Mouse (Mus musculus): ENCODE results near the gene Dgkz. TPM values are rescaled to one million over a fixed set of nuclear protein-coding genes. Genes with fewer than 3 reads are reported as not detected.

Dgkz gene
- polyA plus RNA-seq, 1 experiment, result 47.1 TPM

DNA sequence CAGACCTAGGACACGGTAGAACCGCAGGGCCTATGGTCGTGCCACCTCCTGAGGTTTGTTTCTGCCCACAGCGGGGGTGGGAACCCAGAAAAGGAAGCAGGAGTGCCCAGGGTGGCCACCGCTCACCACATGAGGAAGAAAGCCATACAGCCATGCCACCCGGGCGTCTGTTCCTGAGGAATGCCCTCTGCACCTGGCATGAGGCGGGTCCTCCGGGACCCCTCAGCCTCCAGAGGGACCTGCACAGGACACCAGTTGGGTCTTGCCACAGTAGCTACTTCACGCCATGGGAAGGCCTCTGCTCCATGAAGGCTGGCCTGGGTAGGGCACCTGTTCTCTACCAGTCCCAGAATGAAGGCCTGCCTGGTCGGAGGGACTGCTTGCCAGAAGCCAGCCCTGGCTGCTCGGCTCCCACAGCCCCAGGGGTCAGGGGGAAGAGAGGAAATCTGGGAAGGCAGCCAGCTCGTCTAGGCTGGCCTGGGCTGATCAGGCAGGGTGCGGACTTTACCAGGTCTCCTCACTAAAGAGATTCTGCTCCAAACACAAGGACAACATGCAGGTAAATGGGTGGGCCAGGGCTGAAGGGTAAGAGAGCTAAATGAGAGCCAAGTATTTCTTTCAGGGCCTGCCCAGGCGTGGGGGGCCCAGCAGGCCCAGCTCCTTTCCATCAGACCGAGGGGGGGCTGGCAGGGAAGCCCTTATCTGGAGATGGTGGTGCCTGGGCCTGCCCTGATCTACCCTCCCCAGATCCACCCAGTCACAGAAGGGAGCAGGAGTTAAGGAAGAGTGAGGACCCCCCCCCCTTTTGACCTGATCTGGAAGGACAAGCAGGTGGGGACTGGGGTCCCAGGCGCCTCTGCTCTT, 26.0 kb downstream of the Dgkz start:
- TF ChIP-seq MYOG (IDR thresholded peaks at IDR 0.05; ENCODE audit: control insufficient read depth, extremely low read depth, insufficient read length), result no peak
- TF ChIP-seq CTCF (IDR thresholded peaks at IDR 0.05; ENCODE audit: control insufficient read depth, insufficient read depth, insufficient read length), result no peak
- no peak for TF ChIP-seq MYOD1 (IDR thresholded peaks at IDR 0.05; ENCODE audit: control insufficient read depth, insufficient read length, low read depth)
- TF ChIP-seq USF1 (IDR thresholded peaks at IDR 0.05; ENCODE audit: low read depth), result no peak
- TF ChIP-seq MAX (IDR thresholded peaks at IDR 0.05), result no peak
- TF ChIP-seq FOSL1 (IDR thresholded peaks at IDR 0.05; ENCODE audit: insufficient read depth, low read length, poor library complexity, severe bottlenecking), result no peak
- TF ChIP-seq CEBPB (IDR thresholded peaks at IDR 0.05; ENCODE audit: low read depth), result no peak

DNA sequence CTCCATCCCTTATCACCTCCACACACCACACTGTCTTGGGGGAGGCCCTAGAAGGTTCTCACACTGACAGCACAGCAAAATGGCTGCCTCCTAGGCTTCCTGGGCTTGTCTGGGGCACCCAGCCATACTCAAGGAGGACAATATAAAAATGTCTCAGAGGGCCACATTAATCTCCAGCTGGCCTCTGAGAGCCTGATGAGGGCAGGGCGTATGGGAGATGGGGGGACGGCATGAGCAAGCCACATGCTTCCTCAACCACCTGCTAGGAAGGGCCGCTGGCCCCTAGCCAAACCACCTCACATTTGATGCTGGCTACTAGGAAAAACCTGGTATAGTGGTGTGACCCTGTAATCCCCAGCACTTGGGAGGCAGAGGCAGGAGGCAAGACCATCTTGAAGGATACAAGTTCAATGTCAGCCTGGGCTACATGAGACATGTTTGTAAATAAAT, 26.8 kb downstream of the Dgkz start:
- Histone ChIP-seq H3ac (ENCODE audit: control insufficient read depth, insufficient read length, low read depth) (no peak overlapping the region), H3K79me2 (ENCODE audit: control insufficient read depth, insufficient read depth) (peaks cover 76% of the 10 kb centered on the region), H3K36me3 (ENCODE audit: control insufficient read depth, insufficient read depth) (no peaks in the 10 kb centered on the region), H3K4me3 (ENCODE audit: insufficient read depth, poor library complexity, severe bottlenecking) (no peak overlapping the region), H3K79me3 (ENCODE audit: low read depth) (peaks cover 19% of the 10 kb centered on the region), H3K27me3 (ENCODE audit: control insufficient read depth, insufficient read depth, insufficient read length) (no peaks in the 10 kb centered on the region)
- TF ChIP-seq MYOG (IDR thresholded peaks at IDR 0.05; ENCODE audit: control insufficient read depth, extremely low read depth, insufficient read length) (no peak), MAX (IDR thresholded peaks at IDR 0.05) (no peak), CTCF (IDR thresholded peaks at IDR 0.05; ENCODE audit: control insufficient read depth, insufficient read depth, insufficient read length) (no peak), MYOD1 (IDR thresholded peaks at IDR 0.05; ENCODE audit: control insufficient read depth, insufficient read length, low read depth) (no peak), USF1 (IDR thresholded peaks at IDR 0.05; ENCODE audit: low read depth) (no peak), FOSL1 (IDR thresholded peaks at IDR 0.05; ENCODE audit: insufficient read depth, low read length, poor library complexity, severe bottlenecking) (no peak), CEBPB (IDR thresholded peaks at IDR 0.05; ENCODE audit: low read depth) (no peak)

More for the DNA sequence above, 26.0 kb downstream of the Dgkz start:
- Histone ChIP-seq H3K36me3 (ENCODE audit: control insufficient read depth, insufficient read depth) (no peaks in the 10 kb centered on the region), H3ac (ENCODE audit: control insufficient read depth, insufficient read length, low read depth) (no peak overlapping the region), H3K27me3 (ENCODE audit: control insufficient read depth, insufficient read depth, insufficient read length) (no peaks in the 10 kb centered on the region), H3K79me2 (ENCODE audit: control insufficient read depth, insufficient read depth) (peaks cover 80% of the 10 kb centered on the region), H3K79me3 (ENCODE audit: low read depth) (peaks cover 19% of the 10 kb centered on the region), H3K4me3 (ENCODE audit: insufficient read depth, poor library complexity, severe bottlenecking) (no peak overlapping the region)

DNA sequence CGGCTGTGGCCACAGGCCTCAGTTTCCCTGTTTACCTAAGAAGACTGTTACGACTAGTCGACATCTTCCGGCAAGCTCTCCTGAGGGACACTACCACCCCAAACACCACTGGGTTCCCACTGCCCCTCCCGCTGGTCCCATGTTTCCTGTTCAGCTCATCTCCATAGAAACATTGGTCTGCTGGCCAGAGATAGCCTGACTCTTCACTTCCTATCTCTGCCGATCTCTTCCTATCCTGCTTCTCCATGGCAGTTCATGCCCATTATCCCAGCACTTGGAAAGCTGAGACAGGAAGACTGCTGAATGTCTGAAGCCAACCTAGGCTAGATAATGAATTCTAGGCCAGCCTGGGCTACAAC, 27.5 kb downstream of the Dgkz start:
- Histone ChIP-seq H3K4me3 (ENCODE audit: insufficient read depth, poor library complexity, severe bottlenecking) (no peak overlapping the region), H3ac (ENCODE audit: control insufficient read depth, insufficient read length, low read depth) (peak overlapping the region; percentile 33), H3K79me3 (ENCODE audit: low read depth) (peaks cover 19% of the 10 kb centered on the region), H3K27me3 (ENCODE audit: control insufficient read depth, insufficient read depth, insufficient read length) (no peaks in the 10 kb centered on the region), H3K36me3 (ENCODE audit: control insufficient read depth, insufficient read depth) (no peaks in the 10 kb centered on the region), H3K79me2 (ENCODE audit: control insufficient read depth, insufficient read depth) (peaks cover 72% of the 10 kb centered on the region)
- no peak for TF ChIP-seq CTCF (IDR thresholded peaks at IDR 0.05; ENCODE audit: control insufficient read depth, insufficient read depth, insufficient read length)
- no peak for TF ChIP-seq MYOG (IDR thresholded peaks at IDR 0.05; ENCODE audit: control insufficient read depth, extremely low read depth, insufficient read length)
- TF ChIP-seq MYOD1 (IDR thresholded peaks at IDR 0.05; ENCODE audit: control insufficient read depth, insufficient read length, low read depth), result no peak
- no peak for TF ChIP-seq USF1 (IDR thresholded peaks at IDR 0.05; ENCODE audit: low read depth)
- no peak for TF ChIP-seq CEBPB (IDR thresholded peaks at IDR 0.05; ENCODE audit: low read depth)
- TF ChIP-seq MAX (IDR thresholded peaks at IDR 0.05), result no peak
- no peak for TF ChIP-seq FOSL1 (IDR thresholded peaks at IDR 0.05; ENCODE audit: insufficient read depth, low read length, poor library complexity, severe bottlenecking)

DNA sequence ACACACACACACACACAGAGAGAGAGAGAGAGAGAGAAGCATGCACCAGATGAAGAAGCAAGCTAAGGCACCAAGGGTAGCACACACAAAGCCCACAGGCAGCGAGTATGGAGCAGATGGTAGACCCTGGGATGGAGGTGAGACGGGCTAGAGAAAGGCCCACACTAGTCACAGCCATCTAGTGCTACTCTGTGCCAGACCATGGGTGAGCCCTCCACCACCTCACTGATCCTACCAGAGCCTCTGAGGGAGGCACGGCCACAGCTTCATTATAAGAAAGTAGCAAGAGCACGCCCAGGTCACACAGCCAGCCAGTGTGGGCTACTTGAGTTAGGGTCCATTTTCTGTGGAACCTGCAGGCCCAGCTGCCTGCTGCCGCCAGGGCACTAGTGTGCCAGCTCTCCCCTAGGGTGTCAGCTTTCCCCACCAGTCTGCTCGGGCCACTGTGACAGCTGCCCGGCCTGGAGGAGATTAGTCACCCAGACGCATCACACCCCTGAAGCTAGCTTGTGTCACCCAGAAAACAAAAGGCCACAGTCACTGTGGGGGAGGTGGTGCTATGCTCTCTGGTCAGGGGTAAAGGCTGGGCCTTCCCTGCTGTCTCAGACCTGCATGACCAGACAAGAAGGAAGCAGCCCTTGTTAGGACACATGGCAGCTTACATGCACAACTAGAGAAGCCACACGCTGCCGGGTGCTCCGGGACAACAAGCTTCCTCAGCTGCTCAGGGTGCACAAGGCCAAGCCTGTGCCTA, 28.1 kb downstream of the Dgkz start:
- H3K27me3 ChIP-seq (ENCODE audit: control insufficient read depth, insufficient read depth, insufficient read length), result no peaks in the 10 kb centered on the region
- H3K4me3 ChIP-seq (ENCODE audit: insufficient read depth, poor library complexity, severe bottlenecking), result no peak overlapping the region
- TF ChIP-seq CTCF (IDR thresholded peaks at IDR 0.05; ENCODE audit: control insufficient read depth, insufficient read depth, insufficient read length), result no peak
- TF ChIP-seq MYOD1 (IDR thresholded peaks at IDR 0.05; ENCODE audit: control insufficient read depth, insufficient read length, low read depth), result peak; percentile 94
- TF ChIP-seq MAX (IDR thresholded peaks at IDR 0.05), result peak; percentile 86
- H3K36me3 ChIP-seq (ENCODE audit: control insufficient read depth, insufficient read depth), result no peaks in the 10 kb centered on the region
- H3K79me2 ChIP-seq (ENCODE audit: control insufficient read depth, insufficient read depth), result peaks cover 70% of the 10 kb centered on the region
- peak overlapping the region; percentile 33 for H3ac ChIP-seq (ENCODE audit: control insufficient read depth, insufficient read length, low read depth)
- H3K79me3 ChIP-seq (ENCODE audit: low read depth), result peaks cover 19% of the 10 kb centered on the region

DNA sequence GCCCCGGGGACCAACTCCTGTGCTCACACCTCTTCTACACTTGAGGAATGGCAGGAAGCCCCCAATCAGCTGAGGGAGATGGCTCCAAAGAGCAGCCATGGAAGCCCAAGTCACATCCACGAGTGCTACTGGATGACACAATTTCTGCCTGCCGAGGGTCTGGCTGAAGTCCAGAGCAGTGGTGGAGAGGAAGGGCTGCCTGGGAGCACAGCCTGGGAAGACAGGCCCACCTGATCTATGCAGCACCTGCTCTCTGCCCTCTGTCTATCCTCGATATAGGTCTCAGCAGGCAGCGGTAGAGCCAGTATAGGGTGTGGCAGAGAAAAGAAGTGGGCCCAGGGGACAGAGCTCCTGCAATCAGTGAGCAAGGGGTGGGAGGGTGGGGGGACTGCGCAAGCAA, 28.8 kb downstream of the Dgkz start:
- peaks cover 15% of the 10 kb centered on the region for H3K79me3 ChIP-seq (ENCODE audit: low read depth)
- peaks cover 66% of the 10 kb centered on the region for H3K79me2 ChIP-seq (ENCODE audit: control insufficient read depth, insufficient read depth)
- H3ac ChIP-seq (ENCODE audit: control insufficient read depth, insufficient read length, low read depth), result no peak overlapping the region
- no peak overlapping the region for H3K4me3 ChIP-seq (ENCODE audit: insufficient read depth, poor library complexity, severe bottlenecking)
- TF ChIP-seq CTCF (IDR thresholded peaks at IDR 0.05; ENCODE audit: control insufficient read depth, insufficient read depth, insufficient read length), result no peak
- no peak for TF ChIP-seq MYOD1 (IDR thresholded peaks at IDR 0.05; ENCODE audit: control insufficient read depth, insufficient read length, low read depth)
- no peak for TF ChIP-seq CEBPB (IDR thresholded peaks at IDR 0.05; ENCODE audit: low read depth)
- no peak for TF ChIP-seq FOSL1 (IDR thresholded peaks at IDR 0.05; ENCODE audit: insufficient read depth, low read length, poor library complexity, severe bottlenecking)
- TF ChIP-seq MAX (IDR thresholded peaks at IDR 0.05), result no peak
- no peak for TF ChIP-seq MYOG (IDR thresholded peaks at IDR 0.05; ENCODE audit: control insufficient read depth, extremely low read depth, insufficient read length)
- TF ChIP-seq USF1 (IDR thresholded peaks at IDR 0.05; ENCODE audit: low read depth), result no peak
- no peaks in the 10 kb centered on the region for H3K27me3 ChIP-seq (ENCODE audit: control insufficient read depth, insufficient read depth, insufficient read length)
- H3K36me3 ChIP-seq (ENCODE audit: control insufficient read depth, insufficient read depth), result peaks cover 4% of the 10 kb centered on the region

Measured in C2C12 (cell line).